Mouse (Mus musculus): Measurements from ENCODE around the gene Gm5142.

- TF ChIP-seq CTCF (IDR thresholded peaks at IDR 0.05; ENCODE audit: low read depth, low read length): no peak
- no peak for TF ChIP-seq POLR2A (IDR thresholded peaks at IDR 0.05; ENCODE audit: insufficient read depth, low read length)
- TF ChIP-seq EP300 (IDR thresholded peaks at IDR 0.05; ENCODE audit: insufficient read depth, low read depth, low read length): no peak
Measured at GRCm38 (mm10) chr14:59178649-59179048, at the start of gene Gm5142.
